Mouse (Mus musculus) ES-E14 (cell line): Measurements from ENCODE around the gene Cytip. TPM values are rescaled to one million over a fixed set of nuclear protein-coding genes. Genes with fewer than 3 reads are reported as not detected.

Experiments used
- DNase-seq: peaks from one replicate; pipeline ENCODE4 v3.0.0-alpha.2; 2013; ENCODE audit warnings: low read depth, low spot score
- H3K27ac ChIP-seq: 2 replicates; pipeline ENCODE4 v1.5.1; 2012; ENCODE audit warnings: low read depth, mild to moderate bottlenecking, low read length, moderate library complexity, mixed read lengths; ENCODE audit not compliant: poor library complexity, insufficient read depth, severe bottlenecking
- H3K36me3 ChIP-seq: 2 replicates; pipeline ENCODE4 v1.6.1; 2012; ENCODE audit warnings: mild to moderate bottlenecking, low read length, moderate library complexity, mixed read lengths; ENCODE audit not compliant: control insufficient read depth, poor library complexity, insufficient read depth, severe bottlenecking
- H3K4me1 ChIP-seq, 2 experiments: fragments of 150-350 bp in 1 of 2; sonication (generic) in 1 of 2; 2 replicates each; pipeline ENCODE4 v1.6.1; 2012; ENCODE audit warnings: low read length in 2 of 2, mild to moderate bottlenecking in 1 of 2, mixed read lengths in 1 of 2; ENCODE audit not compliant: control insufficient read depth in 2 of 2, insufficient read depth in 2 of 2, poor library complexity in 1 of 2
- H3K4me3 ChIP-seq, 2 experiments: fragments of 150-350 bp in 1 of 2; sonication (generic) in 1 of 2; 2 replicates each; pipeline ENCODE4 v1.5.1; 2012; ENCODE audit warnings: low read length in 2 of 2, low read depth in 1 of 2, mild to moderate bottlenecking in 1 of 2, mixed read lengths in 1 of 2; ENCODE audit not compliant: insufficient read depth in 1 of 2, poor library complexity in 1 of 2, severe bottlenecking in 1 of 2
- H3K9ac ChIP-seq: 2 replicates; pipeline ENCODE4 v1.6.1; 2012; ENCODE audit warnings: low read depth, mild to moderate bottlenecking, low read length, mixed read lengths; ENCODE audit not compliant: poor library complexity, insufficient read depth, severe bottlenecking
- H3K9me3 ChIP-seq: fragments of 150-350 bp; sonication (generic); 2 replicates; pipeline ENCODE4 v1.6.1; 2012; ENCODE audit warnings: low read depth, mild to moderate bottlenecking, low read length; ENCODE audit not compliant: control insufficient read depth, insufficient read depth
- CHD2 ChIP-seq: IDR thresholded peaks from 2 replicates; pipeline ENCODE4 v1.6.1; 2014; ENCODE audit warnings: mild to moderate bottlenecking, low read depth, low read length, inconsistent platforms
- HCFC1 ChIP-seq: IDR thresholded peaks from 2 replicates; pipeline ENCODE4 v1.6.1; 2012; ENCODE audit warnings: low read length, inconsistent platforms, borderline replicate concordance; ENCODE audit not compliant: insufficient read depth
- MAFK ChIP-seq: IDR thresholded peaks from 2 replicates; pipeline ENCODE4 v1.6.1; 2014; ENCODE audit warnings: mild to moderate bottlenecking, low read depth, low read length, inconsistent platforms; ENCODE audit not compliant: insufficient read depth
- ZC3H11A ChIP-seq: IDR thresholded peaks from 2 replicates; pipeline ENCODE4 v1.6.1; 2012; ENCODE audit warnings: low read depth, mild to moderate bottlenecking, inconsistent platforms, low read length, borderline replicate concordance
- ZNF384 ChIP-seq: IDR thresholded peaks from 2 replicates; pipeline ENCODE4 v1.6.1; 2012; ENCODE audit warnings: low read depth, low read length, inconsistent platforms
- in situ Hi-C, 2 experiments: fragments of 600-800 bp; cut with MboI; formaldehyde crosslinking; loops; one replicate each; pipeline ENCODE4 v1.15.1; 2025; ENCODE audit warnings: low sequenced_read_pairs in 2 of 2, inconsistent platforms in 1 of 2; ENCODE audit not compliant: unreplicated experiment in 2 of 2
- total RNA-seq: library from RNA; depleted of rRNA; stranded (reverse); fragments of 300-350 nt; gene quantifications from 2 replicates; pipeline ENCODE4 v1.2.3, GENCODE M21; 2012

The Cytip gene
- total RNA-seq, 1 experiment = 0.22 TPM

DNA sequence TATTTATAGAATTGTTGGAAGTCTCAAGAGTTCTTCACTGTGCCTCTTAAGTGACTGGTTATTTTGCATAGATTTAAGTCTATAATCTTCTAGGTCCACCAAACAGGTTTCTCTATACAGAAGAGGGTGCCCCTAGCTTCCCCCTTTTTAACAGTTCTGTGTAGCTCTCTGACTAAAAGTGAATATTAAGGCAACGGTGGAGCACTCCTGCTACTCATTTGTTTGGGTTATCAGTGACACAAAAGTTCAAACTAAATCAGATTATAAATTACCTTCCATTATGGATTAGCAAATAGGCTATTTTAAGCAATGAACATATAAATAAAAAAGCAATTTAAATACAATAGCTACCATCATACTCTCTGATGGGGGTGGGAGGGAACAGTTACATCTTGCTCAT, 40.8 kb downstream of the Cytip start:
- Histone ChIP-seq H3K4me3 (no peak overlapping the region), H3K36me3 (no peaks in the 10 kb centered on the region), H3K27ac (no peak overlapping the region), H3K4me1 (no peaks in the 10 kb centered on the region), H3K9me3 (no peaks in the 10 kb centered on the region), H3K9ac (no peak overlapping the region)
- no peak for DNase-seq
- TF ChIP-seq MAFK = no peak
- no peak for TF ChIP-seq ZNF384
- TF ChIP-seq CHD2 = no peak
- no peak for TF ChIP-seq ZC3H11A
- no peak for TF ChIP-seq HCFC1
- in situ Hi-C loops = no loop called here

DNA sequence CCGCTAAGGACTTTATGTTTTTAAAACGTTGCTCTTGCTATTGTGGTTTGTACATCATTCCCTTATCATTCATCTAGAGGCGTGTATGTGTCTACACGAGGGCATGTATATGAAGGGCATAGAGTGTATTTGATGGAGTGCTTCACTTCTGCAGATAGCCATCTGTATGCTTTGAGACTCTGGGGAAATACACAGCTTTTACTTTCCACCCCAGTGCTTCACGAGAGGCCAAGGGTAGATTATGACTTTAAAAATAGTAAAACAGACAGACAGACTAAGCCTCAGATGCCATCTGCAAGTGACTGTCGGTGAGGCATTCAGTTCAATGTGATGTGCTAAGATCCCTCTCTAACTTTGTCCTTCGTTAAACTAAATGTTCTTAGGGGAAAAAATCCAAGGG, 41.6 kb downstream of the Cytip start:
- H3K36me3 ChIP-seq = no peaks in the 10 kb centered on the region
- no peaks in the 10 kb centered on the region for H3K4me1 ChIP-seq
- no peak for TF ChIP-seq CHD2
- TF ChIP-seq ZNF384 = no peak
- TF ChIP-seq ZC3H11A = no peak
- no peak for TF ChIP-seq HCFC1
- TF ChIP-seq MAFK = no peak
- H3K9ac ChIP-seq = no peak overlapping the region
- no peak overlapping the region for H3K4me3 ChIP-seq
- H3K9me3 ChIP-seq = no peaks in the 10 kb centered on the region
- DNase-seq = no peak
- H3K27ac ChIP-seq = no peak overlapping the region
- in situ Hi-C loops = no loop called here

DNA sequence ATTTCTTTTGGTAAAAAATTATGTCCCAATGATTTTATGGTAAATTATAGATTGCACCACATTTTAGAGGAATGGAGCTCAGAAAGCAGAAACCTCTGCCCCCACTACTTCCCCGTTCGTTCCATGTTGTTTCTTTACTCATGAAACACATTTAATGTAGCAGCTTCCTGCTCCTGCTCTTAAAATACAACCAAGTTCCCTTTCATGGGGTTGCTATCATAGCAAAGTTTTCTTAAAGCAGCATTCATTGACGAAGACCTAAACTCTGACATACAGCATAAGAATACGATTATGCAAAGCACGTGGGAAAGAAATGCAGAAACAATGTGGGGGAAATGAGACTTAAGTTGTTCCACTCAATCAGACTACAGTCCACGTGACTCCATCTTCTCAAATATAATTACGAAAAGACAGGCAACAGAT, 45.3 kb downstream of the Cytip start:
- H3K9ac ChIP-seq = no peak overlapping the region
- H3K4me1 ChIP-seq = no peaks in the 10 kb centered on the region
- H3K27ac ChIP-seq = no peak overlapping the region
- H3K4me3 ChIP-seq = no peak overlapping the region
- TF ChIP-seq ZC3H11A (no peak), ZNF384 (no peak), CHD2 (no peak), MAFK (no peak), HCFC1 (no peak)
- in situ Hi-C loops = no loop called here
- no peaks in the 10 kb centered on the region for H3K36me3 ChIP-seq
- no peak for DNase-seq
- no peaks in the 10 kb centered on the region for H3K9me3 ChIP-seq

DNA sequence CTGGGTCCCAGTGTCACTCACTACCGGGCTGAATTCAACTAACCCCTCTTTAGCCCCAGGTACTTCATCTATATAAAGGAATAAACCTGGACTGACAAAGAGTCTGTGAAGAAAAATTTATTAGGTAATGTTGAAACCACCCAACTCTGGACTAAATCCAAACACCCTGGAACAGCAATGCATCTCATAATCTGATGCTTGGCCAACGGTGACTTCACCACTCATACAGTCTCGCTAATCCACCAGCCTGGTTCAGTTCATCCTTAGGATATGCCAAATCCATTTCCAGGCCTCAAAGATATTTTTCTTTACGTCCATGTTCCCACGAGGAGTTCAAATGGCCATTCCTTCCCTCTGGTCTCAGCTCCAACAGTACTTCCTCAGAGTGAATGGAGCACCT, 48.8 kb downstream of the Cytip start:
- in situ Hi-C loops = no loop called here
- no peak for DNase-seq
- no peaks in the 10 kb centered on the region for H3K4me1 ChIP-seq

DNA sequence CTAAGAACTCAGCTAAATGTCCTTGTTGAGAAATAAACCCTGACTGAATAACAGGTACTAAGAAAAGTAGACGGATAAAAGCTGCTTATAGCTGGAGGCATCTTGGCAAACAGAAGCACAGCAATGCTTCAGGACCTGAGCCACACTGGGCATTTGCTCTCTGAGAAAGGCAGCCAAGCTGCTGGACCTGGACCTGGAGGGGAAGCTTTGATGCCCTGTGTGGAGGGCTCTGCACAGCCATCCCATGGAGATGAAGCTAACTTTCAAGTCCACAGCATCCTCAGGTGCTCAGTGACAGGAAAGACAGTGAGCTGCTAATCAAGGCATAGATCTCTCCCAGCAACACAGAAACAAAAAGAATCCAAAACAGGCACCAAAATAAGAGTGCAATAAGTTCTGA, 54.8 kb downstream of the Cytip start:
- in situ Hi-C loops = no loop called here
- no peak overlapping the region for H3K27ac ChIP-seq
- H3K9ac ChIP-seq = no peak overlapping the region
- no peak for TF ChIP-seq HCFC1
- H3K9me3 ChIP-seq = no peaks in the 10 kb centered on the region
- H3K4me1 ChIP-seq = no peaks in the 10 kb centered on the region
- DNase-seq = no peak
- no peaks in the 10 kb centered on the region for H3K36me3 ChIP-seq
- no peak overlapping the region for H3K4me3 ChIP-seq

More for the DNA sequence above, 48.8 kb downstream of the Cytip start:
- H3K9me3 ChIP-seq = no peaks in the 10 kb centered on the region
- no peak overlapping the region for H3K4me3 ChIP-seq
- no peak overlapping the region for H3K9ac ChIP-seq
- no peak overlapping the region for H3K27ac ChIP-seq
- no peak for TF ChIP-seq CHD2
- no peak for TF ChIP-seq MAFK
- TF ChIP-seq ZNF384 = no peak
- TF ChIP-seq HCFC1 = no peak
- no peak for TF ChIP-seq ZC3H11A
- H3K36me3 ChIP-seq = no peaks in the 10 kb centered on the region
